Mouse (Mus musculus): ENCODE results near the gene 9530053A07Rik. TPM values are rescaled to one million over a fixed set of nuclear protein-coding genes. Genes with fewer than 3 reads are reported as not detected.
A peak's percentile ranks its signal among the peaks of the same experiment; 100 is the strongest.

The 9530053A07Rik gene
- polyA plus RNA-seq, 1 experiment from 2014 or later, result 0.06 TPM

GRCm38 (mm10) chr7:28165406-28165805, 36.1 kb downstream of the 9530053A07Rik start:
- Histone ChIP-seq H3K4me2 (ENCODE audit: low read depth, low read length) (no peak overlapping the region), H3K4me1 (ENCODE audit: control insufficient read depth, insufficient read depth, low read length) (peaks cover 13% of the 10 kb centered on the region), H3K27me3 (replicated peaks; ENCODE audit: control insufficient read depth, insufficient read depth, low read length) (no peaks in the 10 kb centered on the region), H3K36me3 (ENCODE audit: control insufficient read depth, insufficient read depth, low read length) (no peaks in the 10 kb centered on the region), H3K4me3 (ENCODE audit: low read length) (no peak overlapping the region), H3K9me3 (ENCODE audit: control insufficient read depth, low read length) (no peaks in the 10 kb centered on the region), H3K27ac (ENCODE audit: low read length) (no peak overlapping the region), H3K9ac (ENCODE audit: low read depth, low read length) (no peak overlapping the region)
- ATAC-seq, result no peak
- 82% methylated on average over 6 of the region's 6 CpGs for WGBS

GRCm38 (mm10) chr7:28168320-28169115, 39.3 kb downstream of the 9530053A07Rik start:
- peak overlapping the region; percentile 85 for H3K9ac ChIP-seq (ENCODE audit: low read depth, low read length)
- peak overlapping the region; percentile 86 for H3K4me3 ChIP-seq (ENCODE audit: low read length)
- peak; percentile 45 for ATAC-seq
- no peaks in the 10 kb centered on the region for H3K27me3 ChIP-seq (replicated peaks; ENCODE audit: control insufficient read depth, insufficient read depth, low read length)
- H3K9me3 ChIP-seq (ENCODE audit: control insufficient read depth, low read length), result no peaks in the 10 kb centered on the region
- H3K4me1 ChIP-seq (ENCODE audit: control insufficient read depth, insufficient read depth, low read length), result peaks cover 28% of the 10 kb centered on the region
- peak overlapping the region; percentile 79 for H3K4me2 ChIP-seq (ENCODE audit: low read depth, low read length)
- H3K36me3 ChIP-seq (ENCODE audit: control insufficient read depth, insufficient read depth, low read length), result no peaks in the 10 kb centered on the region
- 8% methylated on average over 9 of the region's 9 CpGs for WGBS
- peak overlapping the region; percentile 81 for H3K27ac ChIP-seq (ENCODE audit: low read length)

- no peaks in the 10 kb centered on the region for H3K27me3 ChIP-seq (replicated peaks; ENCODE audit: control insufficient read depth, insufficient read depth, low read length)
- peak within 1 kb of the TSS; percentile 79 for H3K4me2 ChIP-seq (ENCODE audit: low read depth, low read length)
- H3K4me1 ChIP-seq (ENCODE audit: control insufficient read depth, insufficient read depth, low read length), result peaks cover 28% of the 10 kb centered on the region
- H3K9me3 ChIP-seq (ENCODE audit: control insufficient read depth, low read length), result no peaks in the 10 kb centered on the region
- under 1% methylated on average over 80 of the region's 80 CpGs for WGBS
- H3K36me3 ChIP-seq (ENCODE audit: control insufficient read depth, insufficient read depth, low read length), result no peaks in the 10 kb centered on the region
- H3K9ac ChIP-seq (ENCODE audit: low read depth, low read length), result peak within 1 kb of the TSS; percentile 85
- peak within 1 kb of the TSS; percentile 86 for H3K4me3 ChIP-seq (ENCODE audit: low read length)
- peak; percentile 91 for ATAC-seq
- peak within 1 kb of the TSS; percentile 92 for H3K27ac ChIP-seq (ENCODE audit: low read length)
Measured at GRCm38 (mm10) chr7:28169489-28170422, 40.5 kb downstream of the 9530053A07Rik start, which contains the start of gene Fbl. TSS of gene Fbl (plus strand) at chr7:28169710.

DNA sequence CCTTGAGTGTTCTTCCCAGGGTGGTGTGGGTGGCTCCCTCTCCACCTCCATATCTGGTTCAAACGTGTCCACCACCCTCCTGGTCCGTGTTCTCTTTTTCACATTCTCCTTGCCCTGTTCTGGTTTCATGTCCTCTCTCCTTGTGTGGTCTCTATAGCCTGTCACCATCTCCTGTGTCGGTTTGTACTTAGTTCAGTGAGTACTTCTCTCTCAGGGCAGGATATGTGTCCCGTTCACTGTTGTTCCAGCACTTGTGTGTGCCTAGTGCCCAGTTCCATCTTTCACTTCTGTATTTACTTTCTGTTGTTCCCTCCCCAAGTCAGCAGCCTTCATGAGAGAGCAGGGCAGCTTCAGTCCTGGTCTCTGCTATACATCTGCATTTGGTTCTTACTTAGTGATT, 46.1 kb downstream of the 9530053A07Rik start:
- Histone ChIP-seq H3K4me2 (ENCODE audit: low read depth, low read length) (no peak overlapping the region), H3K4me1 (ENCODE audit: control insufficient read depth, insufficient read depth, low read length) (peaks cover 16% of the 10 kb centered on the region), H3K9me3 (ENCODE audit: control insufficient read depth, low read length) (no peaks in the 10 kb centered on the region), H3K27ac (ENCODE audit: low read length) (no peak overlapping the region), H3K36me3 (ENCODE audit: control insufficient read depth, insufficient read depth, low read length) (peaks cover 6% of the 10 kb centered on the region; the same call in 1 of the 2 replicates), H3K9ac (ENCODE audit: low read depth, low read length) (no peak overlapping the region), H3K4me3 (ENCODE audit: low read length) (no peak overlapping the region), H3K27me3 (replicated peaks; ENCODE audit: control insufficient read depth, insufficient read depth, low read length) (no peaks in the 10 kb centered on the region)
- WGBS, result 87% methylated on average over 4 of the region's 4 CpGs
- ATAC-seq, result no peak

DNA sequence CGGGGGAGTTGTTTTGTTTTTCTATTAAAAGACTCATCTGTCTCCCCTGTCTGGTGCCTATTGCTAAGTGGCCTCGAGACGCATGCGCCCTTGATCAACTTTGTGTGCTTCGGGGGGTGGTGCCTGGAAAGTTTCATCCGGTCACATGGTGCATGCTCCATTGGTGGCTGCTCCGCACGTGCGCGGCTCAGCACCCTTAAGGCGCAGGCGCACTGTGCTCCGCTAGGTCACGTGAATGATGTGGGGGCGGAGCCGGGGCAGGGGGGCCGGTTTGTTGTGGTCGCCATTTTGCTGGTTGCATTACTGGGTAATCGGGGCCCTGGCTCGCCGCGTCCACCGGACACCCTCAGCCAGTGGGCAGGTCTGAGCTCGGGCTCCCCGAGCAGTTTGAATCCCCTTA, 50.0 kb downstream of the 9530053A07Rik start, which contains the start of gene Dyrk1b:
Gene Dyrk1b (plus strand): TSS at position 242 of the 400 bp plus-strand sequence.
- under 1% methylated on average over 25 of the region's 25 CpGs for WGBS
- H3K9me3 ChIP-seq (ENCODE audit: control insufficient read depth, low read length), result no peaks in the 10 kb centered on the region
- peak; percentile 90 for ATAC-seq

GRCm38 (mm10) chr7:28179741-28180377, 50.6 kb downstream of the 9530053A07Rik start:
- ATAC-seq, result peak; percentile 97
- Histone ChIP-seq H3K9ac (ENCODE audit: low read depth, low read length) (peak overlapping the region; percentile 75), H3K4me3 (ENCODE audit: low read length) (peak overlapping the region; percentile 98), H3K36me3 (ENCODE audit: control insufficient read depth, insufficient read depth, low read length) (peaks cover 27% of the 10 kb centered on the region), H3K27ac (ENCODE audit: low read length) (peak overlapping the region; percentile 82), H3K27me3 (replicated peaks; ENCODE audit: control insufficient read depth, insufficient read depth, low read length) (no peaks in the 10 kb centered on the region), H3K4me2 (ENCODE audit: low read depth, low read length) (peak overlapping the region; percentile 85), H3K4me1 (ENCODE audit: control insufficient read depth, insufficient read depth, low read length) (no peaks in the 10 kb centered on the region), H3K9me3 (ENCODE audit: control insufficient read depth, low read length) (no peaks in the 10 kb centered on the region)
- under 1% methylated on average over 41 of the region's 56 CpGs for WGBS

More for the DNA sequence above, 50.0 kb downstream of the 9530053A07Rik start, which contains the start of gene Dyrk1b:
- peak within 1 kb of the TSS; percentile 98 for H3K4me3 ChIP-seq (ENCODE audit: low read length)
- H3K36me3 ChIP-seq (ENCODE audit: control insufficient read depth, insufficient read depth, low read length), result peaks cover 21% of the 10 kb centered on the region
- peak within 1 kb of the TSS; percentile 75 for H3K9ac ChIP-seq (ENCODE audit: low read depth, low read length)
- H3K27me3 ChIP-seq (replicated peaks; ENCODE audit: control insufficient read depth, insufficient read depth, low read length), result no peaks in the 10 kb centered on the region
- no peaks in the 10 kb centered on the region for H3K4me1 ChIP-seq (ENCODE audit: control insufficient read depth, insufficient read depth, low read length)
- peak within 1 kb of the TSS; percentile 82 for H3K27ac ChIP-seq (ENCODE audit: low read length)
- H3K4me2 ChIP-seq (ENCODE audit: low read depth, low read length), result peak within 1 kb of the TSS; percentile 85

DNA sequence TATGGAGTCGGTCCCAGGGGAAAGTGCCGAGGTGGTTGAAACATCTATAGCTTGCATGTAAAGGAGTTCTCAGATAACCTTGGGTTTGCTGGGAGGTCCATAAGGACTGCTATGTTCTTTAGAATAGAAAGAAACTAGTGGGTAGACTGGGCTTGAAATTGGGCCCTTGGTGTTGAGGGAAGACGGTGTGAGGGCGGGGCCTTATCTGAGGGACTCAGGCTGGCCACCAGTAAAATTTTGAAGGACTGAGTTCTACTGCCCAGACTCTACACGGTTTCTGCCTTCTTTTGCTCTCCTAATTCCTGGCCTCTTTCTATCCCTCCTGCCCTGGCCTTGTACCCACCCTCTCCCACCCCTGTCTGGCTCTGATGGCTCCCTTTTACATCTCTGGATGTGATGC, 51.6 kb downstream of the 9530053A07Rik start:
- Histone ChIP-seq H3K9me3 (ENCODE audit: control insufficient read depth, low read length) (no peaks in the 10 kb centered on the region), H3K27ac (ENCODE audit: low read length) (no peak overlapping the region), H3K4me3 (ENCODE audit: low read length) (no peak overlapping the region), H3K4me1 (ENCODE audit: control insufficient read depth, insufficient read depth, low read length) (no peaks in the 10 kb centered on the region), H3K9ac (ENCODE audit: low read depth, low read length) (peak overlapping the region; percentile 75; the same call in 1 of the 2 replicates), H3K4me2 (ENCODE audit: low read depth, low read length) (peak overlapping the region; percentile 85; the same call in 1 of the 2 replicates), H3K27me3 (replicated peaks; ENCODE audit: control insufficient read depth, insufficient read depth, low read length) (no peaks in the 10 kb centered on the region), H3K36me3 (ENCODE audit: control insufficient read depth, insufficient read depth, low read length) (peaks cover 25% of the 10 kb centered on the region)
- WGBS, result 77% methylated on average over 5 of the region's 5 CpGs
- ATAC-seq, result no peak

DNA sequence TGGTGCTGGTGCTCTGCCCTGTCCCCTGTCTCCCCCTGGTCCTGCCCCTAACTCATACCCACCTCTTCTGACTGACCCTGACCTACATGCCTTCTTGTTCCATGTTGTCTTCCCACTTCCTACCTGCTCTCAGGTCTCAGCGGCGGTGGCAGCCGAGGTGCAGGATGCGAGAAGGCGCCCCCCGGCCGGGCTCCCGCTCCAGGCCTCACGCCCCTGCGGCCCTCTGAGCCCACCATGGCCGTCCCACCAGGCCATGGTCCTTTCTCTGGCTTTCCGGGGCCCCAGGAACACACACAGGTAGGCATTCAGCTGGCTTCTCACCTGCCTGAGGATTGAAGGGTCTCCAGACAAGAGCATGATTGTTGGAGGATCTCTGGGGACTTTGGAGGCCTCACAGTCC, 52.1 kb downstream of the 9530053A07Rik start:
- H3K4me2 ChIP-seq (ENCODE audit: low read depth, low read length), result no peak overlapping the region
- H3K27me3 ChIP-seq (replicated peaks; ENCODE audit: control insufficient read depth, insufficient read depth, low read length), result no peaks in the 10 kb centered on the region
- H3K36me3 ChIP-seq (ENCODE audit: control insufficient read depth, insufficient read depth, low read length), result peaks cover 29% of the 10 kb centered on the region
- no peak overlapping the region for H3K27ac ChIP-seq (ENCODE audit: low read length)
- ATAC-seq, result no peak
- H3K9me3 ChIP-seq (ENCODE audit: control insufficient read depth, low read length), result no peaks in the 10 kb centered on the region
- no peaks in the 10 kb centered on the region for H3K4me1 ChIP-seq (ENCODE audit: control insufficient read depth, insufficient read depth, low read length)
- WGBS, result 98% methylated on average over 12 of the region's 12 CpGs
- no peak overlapping the region for H3K9ac ChIP-seq (ENCODE audit: low read depth, low read length)
- no peak overlapping the region for H3K4me3 ChIP-seq (ENCODE audit: low read length)
